Mouse (Mus musculus): ENCODE data around the gene Cnst.
A peak's percentile ranks its signal among the peaks of the same experiment; 100 is the strongest.

Gene Cnst

GRCm38 (mm10) chr1:179553197-179553948 is 7.2 kb downstream of the Cnst start:
- DNase-seq (ENCODE audit: extremely low read depth, insufficient read length, low spot score), result no peak

- DNase-seq (ENCODE audit: extremely low read depth, insufficient read length, low spot score), result no peak
Measured at GRCm38 (mm10) chr1:179553949-179554347, 7.8 kb downstream of the Cnst start.

GRCm38 (mm10) chr1:179556921-179557320 is 10.8 kb downstream of the Cnst start:
- no peak for DNase-seq (ENCODE audit: extremely low read depth, insufficient read length, low spot score)

GRCm38 (mm10) chr1:179559446-179560194 is 13.4 kb downstream of the Cnst start:
- no peak for DNase-seq (ENCODE audit: extremely low read depth, insufficient read length, low spot score)

- DNase-seq (ENCODE audit: extremely low read depth, insufficient read length, low spot score), result no peak
Measured at GRCm38 (mm10) chr1:179560845-179561430, 14.8 kb downstream of the Cnst start.

GRCm38 (mm10) chr1:179563211-179563610 is 17.0 kb downstream of the Cnst start:
- no peak for DNase-seq (ENCODE audit: extremely low read depth, insufficient read length, low spot score)

- DNase-seq (ENCODE audit: extremely low read depth, insufficient read length, low spot score), result no peak
Measured at GRCm38 (mm10) chr1:179563926-179564325, 17.8 kb downstream of the Cnst start.

GRCm38 (mm10) chr1:179567558-179567957 is 21.4 kb downstream of the Cnst start:
- DNase-seq (ENCODE audit: extremely low read depth, insufficient read length, low spot score), result no peak

GRCm38 (mm10) chr1:179568690-179569398 is 22.7 kb downstream of the Cnst start:
- no peak for DNase-seq (ENCODE audit: extremely low read depth, insufficient read length, low spot score)

GRCm38 (mm10) chr1:179570482-179570881 is 24.3 kb downstream of the Cnst start:
- DNase-seq (ENCODE audit: extremely low read depth, insufficient read length, low spot score), result no peak

- DNase-seq (ENCODE audit: extremely low read depth, insufficient read length, low spot score), result no peak
Measured at GRCm38 (mm10) chr1:179571686-179572085, 25.5 kb downstream of the Cnst start.

GRCm38 (mm10) chr1:179573650-179574206 is 27.6 kb downstream of the Cnst start:
- peak; percentile 50 for DNase-seq (ENCODE audit: extremely low read depth, insufficient read length, low spot score)

- no peak for DNase-seq (ENCODE audit: extremely low read depth, insufficient read length, low spot score)
Measured at GRCm38 (mm10) chr1:179578625-179579024, 32.5 kb downstream of the Cnst start.

- DNase-seq (ENCODE audit: extremely low read depth, insufficient read length, low spot score), result no peak
Measured at GRCm38 (mm10) chr1:179580200-179580599, 34.0 kb downstream of the Cnst start.

GRCm38 (mm10) chr1:179581422-179581821 is 35.3 kb downstream of the Cnst start:
- no peak for DNase-seq (ENCODE audit: extremely low read depth, insufficient read length, low spot score)

GRCm38 (mm10) chr1:179582021-179582433 is 35.9 kb downstream of the Cnst start:
- no peak for DNase-seq (ENCODE audit: extremely low read depth, insufficient read length, low spot score)

GRCm38 (mm10) chr1:179583090-179583489 is 36.9 kb downstream of the Cnst start:
- DNase-seq (ENCODE audit: extremely low read depth, insufficient read length, low spot score), result no peak

- no peak for DNase-seq (ENCODE audit: extremely low read depth, insufficient read length, low spot score)
Measured at GRCm38 (mm10) chr1:179584220-179584619, 38.0 kb downstream of the Cnst start.

GRCm38 (mm10) chr1:179585646-179586045 is 39.5 kb downstream of the Cnst start:
- no peak for DNase-seq (ENCODE audit: extremely low read depth, insufficient read length, low spot score)

GRCm38 (mm10) chr1:179586430-179587095 is 40.4 kb downstream of the Cnst start:
- DNase-seq (ENCODE audit: extremely low read depth, insufficient read length, low spot score), result no peak
